Mouse (Mus musculus): ENCODE measurements around the gene Cald1.

DNA sequence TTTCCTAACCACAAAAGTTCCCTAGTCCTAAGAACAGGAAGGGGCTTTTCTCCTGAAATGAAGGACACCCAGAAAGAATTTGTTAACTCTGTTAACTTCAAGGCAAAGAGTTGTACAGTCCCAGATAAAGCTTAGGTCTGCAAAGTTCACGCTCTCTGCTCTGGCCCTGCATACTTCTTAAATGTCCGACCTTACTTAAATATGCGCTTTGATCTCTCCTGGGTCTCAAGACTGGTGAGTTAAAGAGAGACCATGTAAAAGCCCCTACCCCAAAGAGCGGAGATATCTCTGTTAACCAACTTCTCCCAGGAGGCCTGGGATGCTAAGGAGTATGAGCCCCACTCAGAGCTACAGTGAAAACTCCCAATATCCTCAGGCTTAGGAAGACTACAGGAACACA is 119.4 kb downstream of the Cald1 start:
- TF ChIP-seq POLR2A (IDR thresholded peaks at IDR 0.05; ENCODE audit: extremely low read depth, insufficient read depth, low read length) (no peak), CTCF (IDR thresholded peaks at IDR 0.05; ENCODE audit: extremely low read depth, insufficient read depth, low read length) (no peak)

Measured in cortical plate, adult 2 months (tissue).